Mouse (Mus musculus): Measurements from ENCODE around the gene Edar.

The Edar gene

GRCm38 (mm10) chr10:58651270-58652042 is 24.0 kb downstream of the Edar start:
- DNase-seq (ENCODE audit: low read depth, low spot score): no peak

- no peak for DNase-seq (ENCODE audit: low read depth, low spot score)
Observed at GRCm38 (mm10) chr10:58648787-58649186, 26.7 kb downstream of the Edar start.

GRCm38 (mm10) chr10:58644671-58645070 is 30.8 kb downstream of the Edar start:
- DNase-seq (ENCODE audit: low read depth, low spot score): peak; percentile 4

GRCm38 (mm10) chr10:58644194-58644593 is 31.3 kb downstream of the Edar start:
- DNase-seq (ENCODE audit: low read depth, low spot score): no peak

GRCm38 (mm10) chr10:58643001-58643400 is 32.5 kb downstream of the Edar start:
- DNase-seq (ENCODE audit: low read depth, low spot score): no peak

GRCm38 (mm10) chr10:58641631-58642030 is 33.8 kb downstream of the Edar start:
- no peak for DNase-seq (ENCODE audit: low read depth, low spot score)

GRCm38 (mm10) chr10:58640446-58641400 is 34.7 kb downstream of the Edar start:
- no peak for DNase-seq (ENCODE audit: low read depth, low spot score)

GRCm38 (mm10) chr10:58639291-58639690 is 36.2 kb downstream of the Edar start:
- DNase-seq (ENCODE audit: low read depth, low spot score): no peak

- no peak for DNase-seq (ENCODE audit: low read depth, low spot score)
Observed at GRCm38 (mm10) chr10:58636431-58637080, 38.9 kb downstream of the Edar start.

GRCm38 (mm10) chr10:58633507-58633906 is 41.9 kb downstream of the Edar start:
- DNase-seq (ENCODE audit: low read depth, low spot score): no peak

- peak; percentile 61 for DNase-seq (ENCODE audit: low read depth, low spot score)
Observed at GRCm38 (mm10) chr10:58627569-58627968, 47.9 kb downstream of the Edar start.

GRCm38 (mm10) chr10:58624848-58625711 is 50.4 kb downstream of the Edar start:
- no peak for DNase-seq (ENCODE audit: low read depth, low spot score)

GRCm38 (mm10) chr10:58619266-58619665 is 56.2 kb downstream of the Edar start:
- DNase-seq (ENCODE audit: low read depth, low spot score): no peak

- DNase-seq (ENCODE audit: low read depth, low spot score): no peak
Observed at GRCm38 (mm10) chr10:58618501-58619216, 56.8 kb downstream of the Edar start.

GRCm38 (mm10) chr10:58616565-58616964 is 58.9 kb downstream of the Edar start:
- DNase-seq (ENCODE audit: low read depth, low spot score): no peak

- no peak for DNase-seq (ENCODE audit: low read depth, low spot score)
Observed at GRCm38 (mm10) chr10:58614601-58615000, 60.9 kb downstream of the Edar start.

- DNase-seq (ENCODE audit: low read depth, low spot score): peak; percentile 13
Observed at GRCm38 (mm10) chr10:58610484-58611261, 64.8 kb downstream of the Edar start.

- DNase-seq (ENCODE audit: low read depth, low spot score): peak; percentile 47
Observed at GRCm38 (mm10) chr10:58608858-58609257, 66.6 kb downstream of the Edar start.

GRCm38 (mm10) chr10:58606356-58606755 is 69.1 kb downstream of the Edar start:
- DNase-seq (ENCODE audit: low read depth, low spot score): no peak

GRCm38 (mm10) chr10:58604779-58605178 is 70.7 kb downstream of the Edar start:
- DNase-seq (ENCODE audit: low read depth, low spot score): peak; percentile 86
